Mouse (Mus musculus): ENCODE results near the gene Vmn2r67.
"Not testable (repeated sequence)": the region's sequence is repeated elsewhere in the genome, so short reads cannot be mapped to it uniquely, and the experiment has no call there.

Vmn2r67 gene

GRCm38 (mm10) chr7:85155898-85156297, at the start of gene Vmn2r67:
Gene Vmn2r67 (minus strand): TSS chr7:85155998.
- no peak for DNase-seq (ENCODE audit: low read depth, low spot score)

- DNase-seq (ENCODE audit: low read depth, low spot score), result not testable (repeated sequence)
Measured at GRCm38 (mm10) chr7:85104531-85104930, 51.3 kb downstream of the Vmn2r67 start.

All from c-Kit-negative CD71-positive TER-119-positive erythroid progenitor cells, embryonic 14.5 days (primary cell).